Mouse (Mus musculus) c-Kit-negative CD71-positive TER-119-positive erythroid progenitor cells, embryonic 14.5 days (primary cell): ENCODE data around the gene Gm28729.
"Not testable (repeated sequence)": the region's sequence is repeated elsewhere in the genome, so short reads cannot be mapped to it uniquely, and the experiment has no call there.

ENCODE experiments used
- DNase-seq: peaks from one replicate; pipeline ENCODE4 v3.0.0-alpha.2; 2013; ENCODE audit warnings: low read depth, low spot score

The Gm28729 gene

GRCm38 (mm10) chr9:96523148-96523547, 1.9 kb downstream of the Gm28729 start:
- DNase-seq, result no peak

DNA sequence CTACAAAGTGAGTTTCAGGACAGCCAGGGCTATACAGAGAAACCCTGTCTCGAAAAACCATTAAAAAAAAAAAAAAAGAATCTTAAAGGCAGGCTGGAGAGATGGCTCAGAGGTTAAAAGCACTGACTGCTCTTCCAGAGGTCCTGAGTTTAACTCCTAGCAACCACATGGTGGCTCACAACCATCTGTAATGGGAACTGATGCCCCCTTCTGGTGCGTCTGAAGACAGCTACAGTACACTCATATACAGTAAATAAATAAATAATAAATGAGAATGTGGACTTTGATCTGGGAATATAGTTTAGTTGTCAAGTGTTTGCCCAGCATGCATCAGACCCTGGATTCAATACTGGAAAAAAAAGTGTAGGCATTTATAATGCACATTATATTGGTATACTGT, 3.5 kb downstream of the Gm28729 start:
- not testable (repeated sequence) for DNase-seq

DNA sequence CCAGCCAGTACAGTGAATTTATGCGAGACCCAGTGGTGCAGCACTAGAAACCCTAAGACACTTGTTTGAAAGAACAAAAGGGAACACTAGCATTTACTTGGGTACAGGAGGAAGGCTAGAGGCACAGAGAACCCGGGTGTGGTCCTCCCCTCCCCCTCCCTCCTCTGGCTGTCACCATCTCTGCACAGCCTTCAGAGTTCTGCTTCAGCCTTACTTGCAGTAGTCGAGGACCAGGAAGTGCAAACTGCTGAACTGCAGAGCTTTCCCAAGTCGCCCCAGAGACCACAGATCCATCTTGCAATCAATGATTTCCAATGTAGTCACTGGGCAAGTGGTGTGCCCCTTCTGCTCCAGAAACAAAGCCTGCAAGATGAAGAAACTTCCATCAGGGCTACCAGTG, 7.6 kb downstream of the Gm28729 start:
- no peak for DNase-seq

- DNase-seq, result no peak
Measured at GRCm38 (mm10) chr9:96516806-96517205, 8.3 kb downstream of the Gm28729 start.

- no peak for DNase-seq
Measured at GRCm38 (mm10) chr9:96515737-96516136, 9.3 kb downstream of the Gm28729 start.

- DNase-seq, result no peak
Measured at GRCm38 (mm10) chr9:96514278-96514677, 10.8 kb downstream of the Gm28729 start.

GRCm38 (mm10) chr9:96506011-96506498, 19.0 kb downstream of the Gm28729 start:
- no peak for DNase-seq

GRCm38 (mm10) chr9:96505156-96505555, 19.9 kb downstream of the Gm28729 start:
- DNase-seq, result no peak

DNA sequence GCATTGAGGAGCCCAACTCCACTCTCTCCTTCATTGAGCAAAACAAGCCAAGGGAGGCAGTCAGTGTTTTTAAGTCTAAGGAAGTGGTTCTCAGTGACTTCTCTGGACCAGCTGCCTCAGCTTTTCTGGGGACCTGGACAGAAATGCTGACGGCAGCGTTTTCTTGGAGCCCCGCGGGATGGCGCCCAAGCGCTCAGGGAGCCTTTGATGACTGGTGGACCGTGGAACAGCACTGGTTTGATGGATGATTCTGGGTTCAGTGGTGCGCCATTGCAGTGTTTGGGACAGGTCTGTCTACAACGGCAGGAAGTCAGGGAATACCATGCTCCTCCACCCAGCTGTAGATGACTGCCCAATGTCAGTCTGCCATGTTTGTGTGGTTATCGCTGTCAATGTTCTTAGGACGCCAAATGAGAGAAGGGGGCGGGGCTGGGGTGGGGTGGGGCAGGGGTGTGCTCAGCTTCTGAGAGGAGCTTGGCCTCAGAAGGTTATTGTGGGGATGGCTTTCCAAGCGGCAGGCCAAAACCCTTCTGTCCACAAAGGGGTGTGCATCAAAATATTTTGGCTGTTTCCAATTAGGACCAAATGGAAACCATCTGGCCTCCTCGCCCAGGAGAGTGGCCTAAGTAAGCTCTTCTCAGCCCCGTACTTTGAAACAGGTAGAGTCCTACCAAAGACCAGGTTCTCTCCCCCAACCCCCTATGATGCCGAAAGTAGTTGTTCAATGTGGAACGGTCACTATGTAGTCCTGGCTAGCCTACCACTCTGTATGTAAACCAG, 20.8 kb downstream of the Gm28729 start:
- no peak for DNase-seq

DNA sequence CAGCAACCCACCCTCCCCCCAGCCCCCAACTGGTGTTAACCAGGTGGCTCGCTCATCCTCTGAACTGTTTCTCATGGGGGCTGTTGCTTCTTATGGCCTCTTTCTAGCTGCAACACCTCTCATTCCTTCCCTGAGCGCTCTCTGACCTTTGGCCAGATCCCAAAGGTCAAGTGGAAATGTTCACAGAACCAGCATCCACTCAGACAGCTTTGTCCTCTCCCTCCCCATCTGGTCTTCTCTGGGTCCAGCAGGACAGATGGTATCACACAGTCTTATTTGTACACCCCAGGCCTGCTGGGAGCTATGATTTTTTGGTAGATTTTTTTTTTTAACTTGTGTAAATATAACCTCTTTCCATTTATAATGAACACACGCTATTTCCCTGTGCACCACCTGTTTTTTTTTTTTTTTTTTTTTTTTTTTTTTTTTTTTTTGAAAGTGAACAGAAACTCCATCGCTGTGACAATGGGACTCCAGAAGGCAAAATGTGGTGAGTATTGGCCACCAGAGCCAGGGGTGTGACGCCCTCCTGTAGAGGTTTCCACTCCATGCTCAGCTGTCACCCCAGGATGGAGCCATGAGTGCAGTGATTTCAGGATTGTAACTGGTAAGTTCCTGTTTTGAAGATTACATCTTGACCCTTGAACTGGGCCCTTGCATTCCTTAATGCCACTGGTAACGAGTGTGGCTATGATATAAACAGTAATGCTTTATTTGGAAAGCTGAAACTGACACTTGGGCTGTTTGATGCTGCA, 22.0 kb downstream of the Gm28729 start:
- no peak for DNase-seq

DNA sequence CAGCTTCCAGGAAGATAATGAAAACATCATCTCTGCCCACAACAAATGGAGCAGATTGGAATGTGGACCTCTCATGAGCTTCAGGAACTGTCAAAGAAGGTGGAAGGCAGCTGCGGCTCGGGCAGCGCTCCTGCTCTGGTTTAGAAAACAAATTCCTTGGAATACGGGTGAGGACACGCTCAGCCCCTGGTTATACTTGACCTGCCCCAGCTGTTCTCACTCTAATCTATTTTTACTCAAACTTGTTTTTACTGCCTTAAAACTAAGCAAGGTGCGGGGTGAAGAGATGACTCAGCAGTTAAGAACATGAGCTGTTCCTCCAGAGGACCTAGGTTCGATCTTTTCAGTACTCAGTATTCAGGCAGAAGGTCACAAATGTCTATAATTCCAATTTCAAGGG, 23.8 kb downstream of the Gm28729 start:
- no peak for DNase-seq

GRCm38 (mm10) chr9:96493212-96493611, 31.9 kb downstream of the Gm28729 start:
- DNase-seq, result no peak

DNA sequence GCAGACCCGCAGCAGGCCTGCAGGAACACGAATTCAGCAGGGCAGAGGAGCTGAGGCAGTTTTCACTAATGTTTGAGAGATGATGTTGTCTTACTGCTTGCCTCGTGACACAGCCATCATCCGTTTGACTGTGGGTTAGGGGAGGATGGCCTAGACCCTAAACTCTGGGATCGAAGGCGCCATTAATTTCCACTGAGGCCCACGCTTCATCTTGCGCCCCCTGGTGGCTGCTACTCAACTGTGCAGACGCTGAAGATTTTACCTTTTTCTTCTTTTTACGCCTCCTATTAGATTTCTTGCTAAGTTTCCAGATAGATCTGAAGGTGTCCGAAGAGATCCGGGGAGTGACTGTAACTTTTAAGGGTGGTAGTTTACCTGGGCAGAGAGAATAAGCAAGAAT, 33.3 kb downstream of the Gm28729 start:
- peak; percentile 30 for DNase-seq

DNA sequence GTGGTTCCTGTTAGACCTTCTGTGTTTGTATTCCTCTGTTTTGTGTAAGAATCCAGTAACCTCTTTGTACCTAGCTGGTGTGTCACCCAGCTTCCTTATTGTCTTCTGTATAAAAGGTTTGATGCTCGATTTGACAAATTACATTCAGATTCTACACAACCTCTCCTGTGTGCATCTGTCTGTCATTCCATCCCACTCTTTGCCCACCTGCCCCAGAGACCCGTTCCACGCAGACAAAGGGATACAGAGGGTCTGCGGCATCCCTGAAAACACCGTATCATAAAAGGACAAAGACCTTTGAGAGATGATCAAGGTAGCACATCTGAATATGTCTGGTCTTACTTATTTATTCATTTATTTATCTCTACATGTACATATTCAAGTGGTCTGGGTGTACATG, 37.2 kb downstream of the Gm28729 start:
- DNase-seq, result not testable (repeated sequence)

DNA sequence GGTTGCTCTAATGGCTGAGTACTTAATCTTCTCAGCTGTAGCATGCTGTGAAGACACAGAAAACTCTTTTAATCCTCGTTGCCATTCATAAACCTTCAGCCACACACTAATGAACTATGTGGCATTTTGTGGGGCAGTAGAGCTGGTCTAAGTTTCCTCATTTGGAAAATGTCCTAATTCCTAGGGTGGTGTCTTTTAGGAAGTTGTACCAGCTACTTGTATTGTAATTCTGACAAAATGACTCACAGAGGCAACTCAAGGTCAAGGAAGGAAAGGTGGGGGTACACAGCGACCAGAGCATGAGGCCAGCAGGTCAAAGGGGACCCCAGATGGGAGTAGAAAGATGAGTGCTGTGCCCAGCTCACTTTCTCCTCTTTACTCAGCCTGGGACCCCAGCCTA, 41.4 kb downstream of the Gm28729 start:
- DNase-seq, result no peak

GRCm38 (mm10) chr9:96483028-96483427, 42.0 kb downstream of the Gm28729 start:
- DNase-seq, result no peak

GRCm38 (mm10) chr9:96478071-96478888, 46.8 kb downstream of the Gm28729 start, which contains the start of gene Rnf7:
Gene Rnf7 (minus strand): TSS chr9:96478675.
- peak; percentile 88 for DNase-seq

GRCm38 (mm10) chr9:96472356-96472755, 52.7 kb downstream of the Gm28729 start:
- DNase-seq, result no peak

DNA sequence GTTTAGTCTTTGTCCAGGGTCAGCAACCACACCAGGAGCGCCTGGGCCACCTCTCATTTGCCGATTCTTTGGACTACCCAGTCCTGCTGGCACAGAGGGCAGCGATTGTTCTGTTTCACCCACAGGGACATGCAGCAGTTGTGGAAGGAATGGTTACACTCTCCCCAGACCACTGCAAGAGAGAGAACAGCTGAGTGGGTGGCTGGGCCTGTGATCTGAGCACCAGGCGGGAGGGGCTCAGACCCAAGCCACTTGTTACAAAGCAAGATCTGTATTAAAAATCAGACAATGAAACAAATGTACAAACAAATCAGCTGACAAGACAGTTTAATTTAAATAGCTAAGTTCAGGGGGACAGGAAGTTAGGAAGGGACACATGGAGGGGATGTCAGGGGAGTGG, 53.4 kb downstream of the Gm28729 start:
- DNase-seq, result not testable (repeated sequence)

GRCm38 (mm10) chr9:96470266-96470974, 54.6 kb downstream of the Gm28729 start:
- no peak for DNase-seq

DNA sequence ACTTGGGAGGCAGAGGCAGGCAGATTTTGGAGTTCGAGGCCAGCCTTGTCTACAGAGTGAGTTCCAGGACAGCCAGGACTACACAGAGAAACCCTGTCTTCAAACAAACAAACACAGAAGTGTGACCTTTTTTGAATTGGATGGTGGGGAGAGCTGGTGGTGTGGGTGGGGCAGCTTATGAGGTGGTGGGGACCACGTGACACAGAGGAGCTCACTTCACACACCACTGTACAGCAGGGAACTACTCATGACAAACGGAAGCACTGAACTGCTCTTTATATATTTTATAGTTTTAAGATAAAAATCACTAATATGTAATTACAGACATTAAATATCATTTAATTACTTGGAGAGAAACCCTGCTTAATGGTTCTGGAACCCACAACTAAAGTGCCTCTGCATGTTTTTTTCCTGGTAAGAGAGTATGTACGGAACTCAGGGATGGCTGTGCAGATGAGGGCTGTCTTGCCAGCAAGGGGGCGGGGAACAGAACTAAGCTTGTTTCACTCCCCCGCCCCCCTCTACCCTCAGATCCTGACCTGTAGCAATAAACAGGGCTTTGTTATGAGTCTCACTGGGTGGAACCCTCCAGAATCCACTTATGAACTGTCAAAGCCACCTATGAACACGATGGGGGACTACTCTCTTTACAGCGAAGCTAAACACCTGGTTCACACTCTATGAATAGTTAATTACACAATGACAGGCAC, 55.4 kb downstream of the Gm28729 start:
- no peak for DNase-seq
